Mouse (Mus musculus): Measurements from ENCODE around the gene Gm3015. TPM values are rescaled to one million over a fixed set of nuclear protein-coding genes. Genes with fewer than 3 reads are reported as not detected.

Gene Gm3015
- not detected in 2 replicates for polyA plus RNA-seq (2015; fragmentation: Nextera tagmentation; extraction: Ambion mirVana)

DNA sequence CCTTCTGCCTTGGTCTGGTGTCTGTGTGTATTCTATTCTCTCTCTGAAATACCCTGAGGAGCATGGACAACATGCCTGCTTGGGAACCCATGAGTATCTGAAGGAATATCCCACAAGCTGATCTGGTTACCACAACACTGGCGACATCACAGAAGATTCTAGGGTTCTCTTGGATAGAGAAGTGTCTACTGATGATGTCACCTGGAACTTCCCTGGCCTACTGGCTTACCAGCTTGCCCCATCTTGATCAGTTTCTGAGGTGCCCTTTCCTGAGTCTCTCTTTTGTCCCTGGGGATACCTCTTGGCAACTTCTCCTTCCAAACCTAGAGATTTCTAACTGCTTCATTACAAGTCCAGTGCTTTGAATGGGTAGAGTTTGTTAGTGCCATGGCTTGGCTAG, at the start of gene Gm3015:
Gene Gm3015, minus strand, starts transcription at position 101 of the 400 bp plus-strand sequence.

DNA sequence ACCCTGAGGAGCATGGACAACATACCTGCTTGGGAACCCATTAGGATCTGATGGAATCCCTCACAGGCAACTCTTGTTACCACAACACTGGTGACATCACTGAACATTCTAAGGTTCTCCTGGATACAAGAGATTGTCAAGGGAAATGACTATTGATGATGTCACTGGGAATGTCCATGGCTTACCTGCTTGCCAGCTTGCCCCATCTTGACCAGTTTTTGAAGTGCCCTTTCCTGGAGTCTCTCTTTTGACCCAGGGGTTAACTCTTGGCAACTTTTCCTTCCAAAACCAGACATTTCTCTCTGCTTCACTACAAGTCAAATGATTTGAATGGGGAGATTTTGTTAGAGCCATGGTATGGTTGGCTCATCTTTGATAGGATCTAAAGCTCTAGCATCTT, 29.3 kb upstream of the Gm3015 start, which contains the start of gene Gm10377:
Gene Gm10377, minus strand, starts transcription at position 101 of the 400 bp plus-strand sequence.

Other genes starting within 250 kb of the Gm3015 start
- gene Gm8024, start 244.5 kb downstream of the Gm3015 start, polyA plus RNA-seq (2015; fragmentation: Nextera tagmentation; extraction: Ambion mirVana), result not detected in 2 replicates
- gene Gm17124, start 168.9 kb downstream of the Gm3015 start, polyA plus RNA-seq (2015; fragmentation: Nextera tagmentation; extraction: Ambion mirVana), result not detected in 2 replicates
- not detected in 2 replicates for gene Gm3633, start 126.9 kb downstream of the Gm3015 start, polyA plus RNA-seq (2015; fragmentation: Nextera tagmentation; extraction: Ambion mirVana)
- not detected in 2 replicates for gene Gm10378, start 112.9 kb downstream of the Gm3015 start, polyA plus RNA-seq (2015; fragmentation: Nextera tagmentation; extraction: Ambion mirVana)
- not detected in 2 replicates for gene Gm10377, start 29.2 kb upstream of the Gm3015 start, polyA plus RNA-seq (2015; fragmentation: Nextera tagmentation; extraction: Ambion mirVana)
- gene Gm21977, start 84.7 kb upstream of the Gm3015 start, polyA plus RNA-seq (2015; fragmentation: Nextera tagmentation; extraction: Ambion mirVana), result not detected in 2 replicates
- gene Gm8082, start 224.8 kb upstream of the Gm3015 start, polyA plus RNA-seq (2015; fragmentation: Nextera tagmentation; extraction: Ambion mirVana), result not detected in 2 replicates
- not detected in 2 replicates for gene Gm10376, start 246.8 kb upstream of the Gm3015 start, polyA plus RNA-seq (2015; fragmentation: Nextera tagmentation; extraction: Ambion mirVana)